Mouse (Mus musculus): Measurements from ENCODE around the gene Pemt. TPM values are rescaled to one million over a fixed set of nuclear protein-coding genes. Genes with fewer than 3 reads are reported as not detected.

The Pemt gene
- polyA plus RNA-seq, 1 experiment from 2014 or later, result 16.3 TPM

DNA sequence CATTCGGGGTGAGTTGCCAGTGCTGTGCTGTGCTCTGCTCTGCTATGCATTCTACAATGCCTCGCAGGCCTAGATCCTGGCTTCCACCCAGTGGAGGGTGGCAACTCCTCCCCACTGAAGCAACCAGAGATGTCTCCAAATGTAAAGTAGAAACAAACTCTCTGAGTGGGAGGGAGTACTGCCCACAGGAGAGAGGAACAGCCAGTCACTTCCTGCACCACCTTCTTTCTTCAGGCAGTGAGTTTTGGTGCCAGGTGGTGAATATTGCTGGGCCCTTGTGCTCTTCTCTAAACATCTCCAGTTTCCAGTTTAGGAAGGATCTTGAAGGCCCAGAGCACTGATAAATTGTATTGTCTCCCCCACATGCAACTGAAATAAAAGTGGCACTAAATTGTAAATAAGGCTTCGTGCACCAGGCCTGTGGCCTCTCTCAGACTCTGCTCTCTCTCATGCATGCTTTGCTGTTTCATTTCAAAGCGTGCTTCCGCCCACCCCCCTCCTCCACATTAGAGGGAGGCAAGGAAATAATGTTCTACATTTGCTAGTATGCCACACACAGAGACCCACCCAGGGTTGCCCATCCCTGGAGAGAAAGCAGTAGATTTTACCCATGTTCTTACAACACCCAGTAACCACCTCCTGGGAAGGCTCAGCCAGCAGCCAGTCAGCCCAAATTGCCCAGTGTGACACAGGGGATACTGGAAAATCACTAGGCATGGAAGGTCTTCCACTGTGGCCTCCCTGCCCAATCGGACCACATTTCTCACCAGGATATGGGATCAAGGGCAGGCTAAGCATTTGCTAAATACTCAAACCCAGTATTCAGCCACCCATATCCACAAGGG lies 13.5 kb downstream of the Pemt start:
- no peak for ATAC-seq (ENCODE audit: insufficient number of reproducible peaks, insufficient read depth, low FRiP score, low read depth)
- Histone ChIP-seq H3K9me3 (ENCODE audit: control insufficient read depth, low read length) (no peaks in the 10 kb centered on the region), H3K36me3 (ENCODE audit: control insufficient read depth, insufficient read depth, low read length) (no peaks in the 10 kb centered on the region), H3K27ac (replicated peaks in 1 of 2; ENCODE audit: control insufficient read depth in 1 of 2, insufficient read depth in 1 of 2, low read depth in 2 of 2, low read length in 2 of 2) (no peak overlapping the region), H3K9ac (ENCODE audit: low read length) (no peak overlapping the region), H3K4me2 (ENCODE audit: low read length) (no peak overlapping the region), H3K4me1 (ENCODE audit: control insufficient read depth in 2 of 2, insufficient read depth in 2 of 2, low read length in 2 of 2) (peaks cover 0 to 9% of the 10 kb centered on the region in 2 experiments; a peak in 3 of 4 replicates), H3K27me3 (ENCODE audit: control insufficient read depth, insufficient read depth, low read length) (no peaks in the 10 kb centered on the region), H3K4me3 (ENCODE audit: control insufficient read depth in 1 of 2, insufficient read depth in 1 of 2, low read depth in 1 of 2, low read length in 2 of 2) (no peak overlapping the region)
- whole genome bisulfite sequencing, result 79% methylated on average over 6 of the region's 6 CpGs

DNA sequence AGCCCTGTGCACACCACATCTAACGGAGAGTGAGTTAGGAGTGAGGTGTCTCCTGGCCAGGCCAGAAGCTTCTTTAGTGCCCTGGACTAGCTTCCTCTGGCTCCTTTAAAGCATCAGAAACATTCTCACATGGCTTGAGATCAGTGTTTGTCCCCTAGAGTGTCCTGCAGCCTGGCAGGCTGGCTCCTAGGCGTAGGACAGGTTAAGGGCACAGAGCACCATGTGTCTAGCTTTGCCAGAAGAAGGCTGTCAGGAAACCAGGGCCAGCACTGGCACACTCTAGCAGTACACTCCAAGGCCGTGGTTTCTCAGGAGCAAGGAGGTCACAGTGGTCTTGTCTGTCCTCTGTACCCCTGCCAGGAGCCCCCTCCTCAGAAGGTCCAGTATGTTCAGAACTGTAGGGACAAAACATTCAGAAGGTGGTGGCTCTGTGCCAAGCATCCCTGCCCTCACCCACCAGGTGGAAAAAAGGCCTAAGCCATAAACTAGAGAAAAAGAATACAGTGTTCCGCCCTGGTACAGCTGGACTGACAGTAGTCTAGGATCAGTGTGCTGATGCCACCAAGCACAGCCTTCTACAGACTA lies 15.4 kb downstream of the Pemt start:
- no peak overlapping the region for H3K27ac ChIP-seq (replicated peaks in 1 of 2; ENCODE audit: control insufficient read depth in 1 of 2, insufficient read depth in 1 of 2, low read depth in 2 of 2, low read length in 2 of 2)
- no peak overlapping the region for H3K9ac ChIP-seq (ENCODE audit: low read length)

DNA sequence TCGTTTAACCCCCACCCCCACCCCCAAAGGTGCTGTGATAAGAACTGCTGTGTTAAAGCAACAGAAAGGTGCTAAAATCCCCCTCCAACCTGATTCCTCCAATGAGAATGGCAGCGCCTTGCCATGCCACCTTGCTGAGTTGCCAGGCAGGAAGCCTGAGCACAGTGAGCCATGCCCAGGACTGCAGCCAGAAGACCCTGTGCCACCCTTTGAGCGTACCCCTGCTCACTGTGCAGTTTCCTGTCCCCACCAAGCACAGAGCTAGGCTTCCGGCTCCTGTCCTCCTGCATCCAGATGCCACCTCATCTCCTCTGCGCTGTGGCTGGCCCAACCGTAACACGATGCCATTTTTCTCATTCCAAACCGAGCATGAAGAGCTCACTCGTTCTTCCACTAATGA lies 16.3 kb downstream of the Pemt start:
- H3K4me1 ChIP-seq (ENCODE audit: control insufficient read depth in 2 of 2, insufficient read depth in 2 of 2, low read length in 2 of 2), result peaks cover 7 to 10% of the 10 kb centered on the region in 2 experiments; a peak in 3 of 4 replicates
- WGBS, result 61% methylated on average over 9 of the region's 9 CpGs
- H3K27me3 ChIP-seq (ENCODE audit: control insufficient read depth, insufficient read depth, low read length), result no peaks in the 10 kb centered on the region
- no peak for ATAC-seq (ENCODE audit: insufficient number of reproducible peaks, insufficient read depth, low FRiP score, low read depth)
- H3K9ac ChIP-seq (ENCODE audit: low read length), result no peak overlapping the region
- no peak overlapping the region for H3K27ac ChIP-seq (replicated peaks in 1 of 2; ENCODE audit: control insufficient read depth in 1 of 2, insufficient read depth in 1 of 2, low read depth in 2 of 2, low read length in 2 of 2)
- H3K9me3 ChIP-seq (ENCODE audit: control insufficient read depth, low read length), result no peaks in the 10 kb centered on the region
- no peak overlapping the region for H3K4me2 ChIP-seq (ENCODE audit: low read length)
- H3K4me3 ChIP-seq (ENCODE audit: control insufficient read depth in 1 of 2, insufficient read depth in 1 of 2, low read depth in 1 of 2, low read length in 2 of 2), result no peak overlapping the region
- no peaks in the 10 kb centered on the region for H3K36me3 ChIP-seq (ENCODE audit: control insufficient read depth, insufficient read depth, low read length)

More for the DNA sequence above, 15.4 kb downstream of the Pemt start:
- 80% methylated on average over 4 of the region's 4 CpGs for WGBS
- H3K4me1 ChIP-seq (ENCODE audit: control insufficient read depth in 2 of 2, insufficient read depth in 2 of 2, low read length in 2 of 2), result peaks cover 0 to 4% of the 10 kb centered on the region in 2 experiments; a peak in 3 of 4 replicates
- H3K27me3 ChIP-seq (ENCODE audit: control insufficient read depth, insufficient read depth, low read length), result no peaks in the 10 kb centered on the region
- no peak for ATAC-seq (ENCODE audit: insufficient number of reproducible peaks, insufficient read depth, low FRiP score, low read depth)
- H3K4me2 ChIP-seq (ENCODE audit: low read length), result no peak overlapping the region
- no peaks in the 10 kb centered on the region for H3K36me3 ChIP-seq (ENCODE audit: control insufficient read depth, insufficient read depth, low read length)
- H3K9me3 ChIP-seq (ENCODE audit: control insufficient read depth, low read length), result no peaks in the 10 kb centered on the region
- no peak overlapping the region for H3K4me3 ChIP-seq (ENCODE audit: control insufficient read depth in 1 of 2, insufficient read depth in 1 of 2, low read depth in 1 of 2, low read length in 2 of 2)

DNA sequence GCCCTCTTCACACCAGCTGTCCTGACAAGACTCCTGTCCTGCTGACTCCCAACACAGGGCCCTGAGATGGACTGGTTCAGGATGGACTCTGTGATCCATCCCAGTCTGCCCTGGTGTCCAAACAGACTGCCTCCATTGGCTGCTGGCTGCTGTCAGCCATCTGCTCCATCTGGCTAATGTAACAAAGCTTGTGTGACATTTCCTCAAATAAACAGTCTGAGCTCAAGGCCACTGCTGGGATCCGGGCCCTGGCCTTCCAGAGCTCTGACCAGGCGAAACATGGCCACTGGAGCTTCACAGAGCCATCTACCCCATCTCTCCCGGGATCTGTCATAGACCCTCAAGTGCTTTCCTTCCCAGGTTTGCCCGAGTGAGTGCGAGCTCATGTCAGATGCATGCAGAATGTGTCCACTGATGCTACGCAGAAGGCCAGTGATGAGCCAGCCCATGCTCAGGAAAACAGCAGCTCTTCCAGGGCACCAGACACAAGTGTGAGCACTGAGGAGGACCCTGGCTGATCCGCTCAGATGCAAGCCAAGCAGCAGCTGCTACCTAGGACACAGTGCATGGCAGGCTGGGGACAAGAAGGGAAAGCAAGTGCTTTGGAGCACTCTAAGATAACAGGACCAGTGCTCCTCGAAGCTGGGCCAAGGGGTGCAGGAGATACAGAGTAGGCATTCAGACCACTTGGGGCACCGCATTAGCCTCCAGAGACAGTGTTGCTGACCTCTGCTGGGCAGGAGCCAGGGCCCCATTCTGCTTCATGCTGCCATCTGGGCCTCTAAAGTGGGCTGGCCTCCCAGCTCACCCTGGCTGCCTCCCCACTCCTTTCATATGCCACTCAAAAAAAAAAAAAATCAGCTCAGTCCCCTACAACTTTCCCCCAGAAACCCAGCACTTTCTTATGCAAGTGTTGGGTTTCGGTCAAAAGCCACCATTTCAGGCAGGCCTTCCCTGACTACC lies 18.1 kb downstream of the Pemt start:
- Histone ChIP-seq H3K36me3 (ENCODE audit: control insufficient read depth, insufficient read depth, low read length) (no peaks in the 10 kb centered on the region), H3K27ac (replicated peaks in 1 of 2; ENCODE audit: control insufficient read depth in 1 of 2, insufficient read depth in 1 of 2, low read depth in 2 of 2, low read length in 2 of 2) (no peak overlapping the region), H3K4me3 (ENCODE audit: control insufficient read depth in 1 of 2, insufficient read depth in 1 of 2, low read depth in 1 of 2, low read length in 2 of 2) (no peak overlapping the region), H3K27me3 (ENCODE audit: control insufficient read depth, insufficient read depth, low read length) (no peaks in the 10 kb centered on the region), H3K4me1 (ENCODE audit: control insufficient read depth in 2 of 2, insufficient read depth in 2 of 2, low read length in 2 of 2) (peaks cover 7 to 10% of the 10 kb centered on the region in 2 experiments; a peak in 3 of 4 replicates), H3K9me3 (ENCODE audit: control insufficient read depth, low read length) (no peaks in the 10 kb centered on the region), H3K4me2 (ENCODE audit: low read length) (no peak overlapping the region), H3K9ac (ENCODE audit: low read length) (no peak overlapping the region)
- no peak for ATAC-seq (ENCODE audit: insufficient number of reproducible peaks, insufficient read depth, low FRiP score, low read depth)
- 53% methylated on average over 10 of the region's 10 CpGs for WGBS

DNA sequence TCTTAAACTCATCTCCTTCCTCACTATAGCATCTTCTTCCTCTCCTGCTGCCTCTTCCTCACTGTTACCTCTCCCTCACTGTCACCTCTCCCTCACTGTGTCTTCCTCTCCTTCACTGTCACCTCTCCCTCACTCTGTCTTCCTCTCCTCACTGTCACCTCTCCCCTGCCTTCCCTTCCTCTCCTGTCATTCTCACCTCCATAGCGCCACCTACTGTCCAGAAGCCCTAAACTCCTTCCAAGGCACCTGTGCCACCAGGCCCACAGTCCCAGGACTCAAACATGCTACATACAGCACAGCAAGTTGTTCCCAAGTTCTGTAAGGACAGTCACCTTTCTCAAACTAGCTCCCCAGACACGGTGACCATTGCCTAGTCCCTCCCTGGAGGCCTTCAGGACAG lies 19.0 kb downstream of the Pemt start:
- 3% methylated on average over 2 of the region's 2 CpGs for WGBS
- no peaks in the 10 kb centered on the region for H3K36me3 ChIP-seq (ENCODE audit: control insufficient read depth, insufficient read depth, low read length)
- no peaks in the 10 kb centered on the region for H3K9me3 ChIP-seq (ENCODE audit: control insufficient read depth, low read length)
- ATAC-seq (ENCODE audit: insufficient number of reproducible peaks, insufficient read depth, low FRiP score, low read depth), result peak; percentile 25; the same call in 1 of the 2 replicates
- no peaks in the 10 kb centered on the region for H3K27me3 ChIP-seq (ENCODE audit: control insufficient read depth, insufficient read depth, low read length)
- H3K4me3 ChIP-seq (ENCODE audit: control insufficient read depth in 1 of 2, insufficient read depth in 1 of 2, low read depth in 1 of 2, low read length in 2 of 2), result no peak overlapping the region
- no peak overlapping the region for H3K9ac ChIP-seq (ENCODE audit: low read length)
- no peak overlapping the region for H3K4me2 ChIP-seq (ENCODE audit: low read length)
- peaks cover 7 to 10% of the 10 kb centered on the region in 2 experiments; a peak in 3 of 4 replicates for H3K4me1 ChIP-seq (ENCODE audit: control insufficient read depth in 2 of 2, insufficient read depth in 2 of 2, low read length in 2 of 2)
- no peak overlapping the region for H3K27ac ChIP-seq (replicated peaks in 1 of 2; ENCODE audit: control insufficient read depth in 1 of 2, insufficient read depth in 1 of 2, low read depth in 2 of 2, low read length in 2 of 2)

DNA sequence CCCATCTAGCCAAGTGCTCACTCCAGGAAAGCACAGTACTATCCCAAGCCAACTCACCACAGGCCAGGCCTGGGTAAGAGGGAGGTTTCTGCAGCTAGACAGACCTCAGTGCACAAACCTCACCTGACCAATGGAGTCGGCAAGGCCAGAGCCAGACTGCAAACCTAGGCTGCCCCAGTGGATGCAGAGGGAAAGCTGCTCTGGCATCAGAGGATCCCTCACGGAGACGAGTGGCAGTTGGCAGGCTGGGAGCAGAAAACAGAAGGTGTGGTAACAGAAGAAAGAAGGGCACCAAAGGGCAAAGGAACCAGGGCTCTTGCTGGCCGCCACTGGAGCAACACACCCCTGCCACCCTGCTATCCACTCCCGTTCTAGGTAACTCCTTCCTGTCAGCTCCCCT lies 20.1 kb downstream of the Pemt start:
- Histone ChIP-seq H3K4me1 (ENCODE audit: control insufficient read depth in 2 of 2, insufficient read depth in 2 of 2, low read length in 2 of 2) (peaks cover 7 to 10% of the 10 kb centered on the region in 2 experiments; a peak in 3 of 4 replicates), H3K27ac (replicated peaks in 1 of 2; ENCODE audit: control insufficient read depth in 1 of 2, insufficient read depth in 1 of 2, low read depth in 2 of 2, low read length in 2 of 2) (no peak overlapping the region), H3K4me3 (ENCODE audit: control insufficient read depth in 1 of 2, insufficient read depth in 1 of 2, low read depth in 1 of 2, low read length in 2 of 2) (no peak overlapping the region), H3K9me3 (ENCODE audit: control insufficient read depth, low read length) (no peaks in the 10 kb centered on the region), H3K9ac (ENCODE audit: low read length) (no peak overlapping the region), H3K4me2 (ENCODE audit: low read length) (no peak overlapping the region), H3K36me3 (ENCODE audit: control insufficient read depth, insufficient read depth, low read length) (no peaks in the 10 kb centered on the region), H3K27me3 (ENCODE audit: control insufficient read depth, insufficient read depth, low read length) (no peaks in the 10 kb centered on the region)
- ATAC-seq (ENCODE audit: insufficient number of reproducible peaks, insufficient read depth, low FRiP score, low read depth), result no peak
- WGBS, result 76% methylated on average over 5 of the region's 5 CpGs

DNA sequence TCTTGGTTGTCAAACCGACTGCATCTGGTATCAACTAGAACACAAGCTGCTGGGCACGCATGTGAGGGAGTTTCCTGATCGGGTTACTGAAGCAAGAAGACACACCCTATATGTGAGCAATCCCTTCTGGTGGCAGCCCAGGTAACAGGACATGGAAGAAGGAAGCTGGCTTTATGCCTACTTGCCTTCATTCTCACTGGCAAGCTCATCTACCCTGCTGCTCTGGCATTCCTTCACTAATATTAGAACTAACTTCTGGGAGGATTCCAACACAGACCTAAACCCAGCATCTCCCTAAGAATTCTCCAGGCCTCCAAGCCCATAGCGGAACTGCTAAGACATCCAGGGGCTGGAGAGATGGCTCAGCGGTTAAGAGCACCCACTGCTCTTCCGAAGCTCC lies 25.1 kb downstream of the Pemt start:
- H3K9ac ChIP-seq (ENCODE audit: low read length), result no peak overlapping the region

More for the DNA sequence above, 25.1 kb downstream of the Pemt start:
- no peak for ATAC-seq (ENCODE audit: insufficient number of reproducible peaks, insufficient read depth, low FRiP score, low read depth)
- Histone ChIP-seq H3K9me3 (ENCODE audit: control insufficient read depth, low read length) (no peaks in the 10 kb centered on the region), H3K27ac (replicated peaks in 1 of 2; ENCODE audit: control insufficient read depth in 1 of 2, insufficient read depth in 1 of 2, low read depth in 2 of 2, low read length in 2 of 2) (no peak overlapping the region), H3K36me3 (ENCODE audit: control insufficient read depth, insufficient read depth, low read length) (no peaks in the 10 kb centered on the region), H3K4me2 (ENCODE audit: low read length) (no peak overlapping the region), H3K27me3 (ENCODE audit: control insufficient read depth, insufficient read depth, low read length) (no peaks in the 10 kb centered on the region), H3K4me3 (ENCODE audit: control insufficient read depth in 1 of 2, insufficient read depth in 1 of 2, low read depth in 1 of 2, low read length in 2 of 2) (no peak overlapping the region), H3K4me1 (ENCODE audit: control insufficient read depth in 2 of 2, insufficient read depth in 2 of 2, low read length in 2 of 2) (peaks cover 6 to 10% of the 10 kb centered on the region in 2 experiments; a peak in 3 of 4 replicates)
- 85% methylated on average over 6 of the region's 6 CpGs for WGBS

Data from heart, embryonic 14.5 days (tissue).